Mouse (Mus musculus): ENCODE measurements at regions not wholly inside any gene's neighbourhood (a gene's known extent, or its start where the extent isn't known, plus 50 kb on each side); places are given as distances from the start of the nearest gene placed in this dataset.
A peak's percentile ranks its signal among the peaks of the same experiment; 100 is the strongest.

DNA sequence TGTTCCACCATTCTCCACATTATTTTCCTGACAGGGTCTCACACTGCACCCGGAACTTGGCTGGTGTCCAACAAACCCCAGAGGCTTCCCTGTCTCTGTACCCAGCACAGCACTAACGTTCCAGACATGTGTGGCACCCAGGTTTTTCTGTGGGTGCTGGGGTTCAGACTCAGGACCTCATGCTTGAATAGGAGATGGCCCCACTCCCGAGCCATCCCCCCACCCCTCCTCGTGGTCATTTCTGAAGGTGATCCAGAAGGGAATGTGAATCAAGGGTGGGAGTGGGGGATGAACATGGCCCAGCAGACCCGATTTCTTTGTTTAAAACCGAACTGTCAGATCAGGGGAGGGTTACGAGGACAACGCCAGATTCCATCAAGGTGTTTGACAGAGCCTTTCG is 245.6 kb downstream of the Tbc1d1 start:
- Histone ChIP-seq H3K27me3 (no peaks in the 10 kb centered on the region), H3K4me3 (replicated peaks) (no peak overlapping the region), H3K36me3 (no peaks in the 10 kb centered on the region), H3K9me3 (replicated peaks) (0 out of 2 replicates have a peak, but pooled peaks cover 6% of the 10 kb centered on the region), H3K4me2 (no peak overlapping the region), H3K4me1 (no peaks in the 10 kb centered on the region), H3K27ac (no peak overlapping the region), H3K9ac (no peak overlapping the region)
- WGBS, result 83% methylated on average over 9 of the region's 9 CpGs
- 0 out of 2 replicates have a peak, but pooled peaks have one; percentile 6 for ATAC-seq (replicated peaks; ENCODE audit: low FRiP score)

DNA sequence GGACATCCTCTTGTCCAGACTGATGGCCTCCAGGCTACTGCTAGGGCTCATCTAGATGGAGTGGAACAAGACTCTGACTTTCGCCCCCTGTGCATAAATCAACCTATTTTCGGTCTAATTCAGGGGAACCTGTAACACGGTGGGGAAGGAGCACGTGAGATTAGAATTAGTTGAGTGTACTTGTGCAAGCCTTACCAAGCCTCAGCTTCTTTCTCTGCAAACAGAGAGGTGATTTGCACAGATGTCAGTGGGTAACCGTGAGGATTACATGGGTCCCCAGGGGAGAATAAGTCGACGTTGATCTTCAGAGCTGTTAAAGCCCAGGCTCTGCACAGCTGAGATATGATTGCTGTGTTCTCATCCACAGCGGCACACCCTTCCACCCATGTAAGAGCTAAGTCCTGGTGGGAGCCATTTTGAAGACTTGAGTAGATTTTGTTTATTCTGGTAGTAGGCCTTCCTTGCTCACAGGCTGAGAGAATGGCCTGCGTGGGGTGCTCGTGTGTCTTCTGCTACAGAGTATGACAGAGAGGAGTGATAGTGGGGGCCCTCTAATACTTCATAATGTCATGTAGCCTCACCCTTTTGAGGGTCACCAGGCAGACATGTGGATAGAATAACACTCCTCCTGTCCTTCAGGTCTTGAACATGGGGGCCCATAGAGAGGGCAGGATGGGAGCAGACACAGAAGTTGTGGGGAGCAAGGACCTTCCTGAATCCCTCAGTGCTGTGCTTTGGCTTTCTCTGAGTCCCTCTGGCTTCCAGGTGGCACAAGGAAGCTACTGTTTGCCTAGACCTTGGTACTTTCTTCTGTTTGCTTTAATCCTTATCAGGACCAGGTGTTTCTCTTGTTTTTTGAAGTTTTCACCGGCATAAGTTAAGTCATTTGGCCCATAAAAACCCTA is 247.2 kb downstream of the Tbc1d1 start:
- H3K27ac ChIP-seq, result no peak overlapping the region
- peaks cover 6% of the 10 kb centered on the region; the same call in 1 of the 2 replicates for H3K9me3 ChIP-seq (replicated peaks)
- no peak overlapping the region for H3K9ac ChIP-seq
- no peak for ATAC-seq (replicated peaks; ENCODE audit: low FRiP score)
- no peaks in the 10 kb centered on the region for H3K27me3 ChIP-seq
- H3K36me3 ChIP-seq, result no peaks in the 10 kb centered on the region
- 72% methylated on average over 11 of the region's 11 CpGs for WGBS
- H3K4me1 ChIP-seq, result no peaks in the 10 kb centered on the region
- no peak overlapping the region for H3K4me2 ChIP-seq
- no peak overlapping the region for H3K4me3 ChIP-seq (replicated peaks)

DNA sequence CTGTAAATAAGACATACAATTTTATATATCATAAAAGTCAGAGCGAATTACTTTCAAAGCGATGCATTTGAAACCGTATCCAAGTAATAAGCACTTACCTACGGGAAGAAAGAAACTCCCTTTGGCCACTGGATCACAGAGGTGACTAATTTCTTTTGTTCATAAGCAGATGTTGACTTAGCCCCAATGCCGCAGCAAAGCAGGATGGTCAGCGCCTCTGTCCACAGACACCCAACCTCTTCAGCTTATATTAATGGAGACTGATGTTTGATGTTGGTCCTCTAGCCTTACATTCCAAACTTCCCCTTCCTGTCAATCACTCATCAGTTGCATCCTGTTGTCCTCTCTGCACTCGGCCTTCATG is 247.9 kb downstream of the Tbc1d1 start:
- WGBS, result 77% methylated on average over 7 of the region's 7 CpGs
- ATAC-seq (replicated peaks; ENCODE audit: low FRiP score), result no peak
- Histone ChIP-seq H3K4me1 (no peaks in the 10 kb centered on the region), H3K27me3 (no peaks in the 10 kb centered on the region), H3K36me3 (no peaks in the 10 kb centered on the region), H3K9me3 (replicated peaks) (peaks cover 6% of the 10 kb centered on the region; the same call in 1 of the 2 replicates), H3K9ac (no peak overlapping the region), H3K27ac (no peak overlapping the region), H3K4me3 (replicated peaks) (no peak overlapping the region), H3K4me2 (no peak overlapping the region)

DNA sequence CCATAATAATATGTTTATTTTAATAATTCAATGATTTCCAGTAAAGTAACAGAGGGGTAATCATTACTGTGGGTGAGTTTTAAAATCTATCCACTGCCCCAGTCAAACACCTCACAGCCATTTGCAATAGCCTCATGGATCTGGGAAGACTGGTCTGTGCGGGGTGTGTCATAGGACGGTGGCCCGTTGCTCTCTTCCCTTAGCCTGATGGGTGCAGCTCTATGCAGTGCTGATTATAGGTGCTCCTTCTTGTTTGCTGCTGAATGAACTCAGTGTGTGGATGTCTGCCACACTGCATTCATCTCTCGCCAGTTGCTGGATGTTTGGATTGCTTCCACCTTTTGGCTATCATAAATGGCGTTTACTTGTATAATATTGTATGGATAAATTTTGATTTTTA is 248.4 kb downstream of the Tbc1d1 start:
- no peaks in the 10 kb centered on the region for H3K36me3 ChIP-seq
- no peaks in the 10 kb centered on the region for H3K27me3 ChIP-seq
- H3K27ac ChIP-seq, result no peak overlapping the region
- no peak overlapping the region for H3K4me2 ChIP-seq
- H3K9ac ChIP-seq, result no peak overlapping the region
- 93% methylated on average over 5 of the region's 5 CpGs for WGBS
- H3K4me3 ChIP-seq (replicated peaks), result no peak overlapping the region
- no peaks in the 10 kb centered on the region for H3K4me1 ChIP-seq
- ATAC-seq (replicated peaks; ENCODE audit: low FRiP score), result no peak
- H3K9me3 ChIP-seq (replicated peaks), result peaks cover 6% of the 10 kb centered on the region; the same call in 1 of the 2 replicates

DNA sequence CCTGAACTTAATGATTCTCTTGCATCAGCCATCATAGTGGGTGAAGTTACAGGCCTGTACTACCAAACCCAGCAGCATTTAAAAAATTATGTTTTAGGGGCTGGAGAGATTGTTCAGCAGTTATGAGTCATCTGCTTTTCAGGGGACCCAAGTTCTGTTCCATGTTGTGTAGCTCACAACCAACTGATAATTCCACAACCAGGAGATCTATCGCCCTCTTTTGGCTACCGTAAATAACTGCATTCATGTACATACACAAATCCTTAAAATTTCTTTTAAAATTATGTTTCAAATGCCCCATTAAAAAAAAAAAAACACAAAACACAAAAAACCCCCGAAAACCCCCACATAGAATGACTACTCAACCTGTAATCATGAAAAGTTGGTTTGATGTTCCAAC is 252.8 kb downstream of the Tbc1d1 start:
- ATAC-seq (replicated peaks; ENCODE audit: low FRiP score), result no peak

DNA sequence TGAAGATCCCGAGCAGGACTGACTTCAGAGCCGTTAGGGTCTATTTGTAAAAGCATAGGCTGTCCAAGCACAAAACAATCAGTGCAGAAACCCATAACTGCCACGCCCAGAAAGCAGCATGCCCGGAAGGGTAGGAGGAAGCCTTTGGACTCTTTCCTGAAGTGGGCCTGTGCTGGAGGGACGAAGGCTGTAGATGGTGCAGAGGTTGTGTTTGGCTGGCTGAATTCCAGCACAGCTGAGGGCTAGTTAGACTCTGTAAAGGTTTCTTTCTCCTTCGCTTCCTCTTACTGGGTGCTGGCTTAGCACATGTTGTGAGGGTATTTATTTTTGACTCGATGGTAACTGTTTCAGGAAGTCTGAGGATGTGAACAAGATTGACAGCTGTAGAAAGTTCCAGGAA is 254.5 kb downstream of the Tbc1d1 start:
- 32% methylated on average over 7 of the region's 7 CpGs for WGBS
- no peak overlapping the region for H3K4me3 ChIP-seq (replicated peaks)
- no peaks in the 10 kb centered on the region for H3K36me3 ChIP-seq
- no peaks in the 10 kb centered on the region for H3K27me3 ChIP-seq
- H3K4me2 ChIP-seq, result no peak overlapping the region
- peaks cover 14% of the 10 kb centered on the region for H3K4me1 ChIP-seq
- 0 out of 2 replicates have a peak overlapping the region, but pooled peaks have one; percentile 29 for H3K27ac ChIP-seq
- H3K9ac ChIP-seq, result no peak overlapping the region
- peaks cover 6% of the 10 kb centered on the region; the same call in 1 of the 2 replicates for H3K9me3 ChIP-seq (replicated peaks)
- ATAC-seq (replicated peaks; ENCODE audit: low FRiP score), result peak; percentile 60; the same call in 1 of the 2 replicates

More for the DNA sequence above, 252.8 kb downstream of the Tbc1d1 start:
- Histone ChIP-seq H3K4me1 (peaks cover 9% of the 10 kb centered on the region), H3K36me3 (no peaks in the 10 kb centered on the region), H3K9me3 (replicated peaks) (peaks cover 6% of the 10 kb centered on the region; the same call in 1 of the 2 replicates), H3K4me2 (no peak overlapping the region), H3K4me3 (replicated peaks) (no peak overlapping the region), H3K27ac (no peak overlapping the region), H3K9ac (no peak overlapping the region), H3K27me3 (no peaks in the 10 kb centered on the region)
- WGBS, result 85% methylated on average over 3 of the region's 3 CpGs

DNA sequence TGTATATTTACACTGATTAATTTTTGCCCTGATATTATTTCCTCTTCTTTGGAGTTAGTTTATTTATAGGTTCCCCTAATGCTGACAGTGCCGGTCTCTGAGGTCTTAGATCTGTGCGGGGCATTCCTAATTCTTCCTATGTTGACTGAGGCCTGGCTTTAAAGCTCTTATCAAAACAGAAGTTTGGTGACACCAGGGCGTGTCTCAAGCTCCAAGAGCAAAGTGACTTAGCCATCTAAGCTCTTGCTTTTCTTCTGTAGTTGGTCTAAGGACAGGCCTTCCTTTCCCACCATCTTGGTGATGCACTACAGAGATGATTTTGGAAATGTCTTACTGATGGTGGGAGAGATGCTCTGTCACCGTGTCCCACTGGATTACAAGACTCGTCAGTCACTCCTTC is 258.4 kb downstream of the Tbc1d1 start:
- WGBS, result 72% methylated on average over 5 of the region's 5 CpGs
- H3K36me3 ChIP-seq, result no peaks in the 10 kb centered on the region
- H3K27ac ChIP-seq, result no peak overlapping the region
- no peak overlapping the region for H3K9ac ChIP-seq
- H3K4me3 ChIP-seq (replicated peaks), result no peak overlapping the region
- H3K27me3 ChIP-seq, result no peaks in the 10 kb centered on the region
- H3K4me2 ChIP-seq, result no peak overlapping the region
- H3K4me1 ChIP-seq, result peaks cover 14% of the 10 kb centered on the region
- no peaks in the 10 kb centered on the region for H3K9me3 ChIP-seq (replicated peaks)
- ATAC-seq (replicated peaks; ENCODE audit: low FRiP score), result no peak

DNA sequence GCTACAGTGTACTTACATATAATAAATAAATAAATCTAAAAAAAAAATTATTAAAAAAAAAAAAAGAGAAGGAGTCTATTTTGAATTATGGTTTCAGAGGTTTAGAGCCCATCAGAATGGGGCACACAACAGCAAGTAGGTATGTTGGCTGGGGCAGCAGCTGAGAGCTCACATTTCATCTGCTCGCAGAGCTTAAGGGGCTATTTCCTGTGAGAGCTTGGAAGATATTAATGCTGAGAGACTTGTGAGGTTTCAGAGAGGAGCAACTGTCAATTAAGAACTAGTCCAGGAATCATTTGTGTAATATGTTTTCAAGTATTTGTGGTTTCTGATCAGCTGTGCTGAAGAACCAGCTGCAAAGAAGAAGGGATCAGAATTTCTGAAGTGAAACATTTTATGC is 263.3 kb downstream of the Tbc1d1 start:
- 0 out of 2 replicates have a peak, but pooled peaks have one; percentile 42 for ATAC-seq (replicated peaks; ENCODE audit: low FRiP score)
- Histone ChIP-seq H3K4me1 (peaks cover 26% of the 10 kb centered on the region), H3K9ac (no peak overlapping the region), H3K27me3 (0 out of 2 replicates have a peak, but pooled peaks cover 4% of the 10 kb centered on the region), H3K27ac (no peak overlapping the region), H3K4me3 (replicated peaks) (no peak overlapping the region), H3K9me3 (replicated peaks) (0 out of 2 replicates have a peak, but pooled peaks cover 3% of the 10 kb centered on the region), H3K4me2 (no peak overlapping the region), H3K36me3 (no peaks in the 10 kb centered on the region)
- 52% methylated on average over 1 of the region's 1 CpGs for WGBS

DNA sequence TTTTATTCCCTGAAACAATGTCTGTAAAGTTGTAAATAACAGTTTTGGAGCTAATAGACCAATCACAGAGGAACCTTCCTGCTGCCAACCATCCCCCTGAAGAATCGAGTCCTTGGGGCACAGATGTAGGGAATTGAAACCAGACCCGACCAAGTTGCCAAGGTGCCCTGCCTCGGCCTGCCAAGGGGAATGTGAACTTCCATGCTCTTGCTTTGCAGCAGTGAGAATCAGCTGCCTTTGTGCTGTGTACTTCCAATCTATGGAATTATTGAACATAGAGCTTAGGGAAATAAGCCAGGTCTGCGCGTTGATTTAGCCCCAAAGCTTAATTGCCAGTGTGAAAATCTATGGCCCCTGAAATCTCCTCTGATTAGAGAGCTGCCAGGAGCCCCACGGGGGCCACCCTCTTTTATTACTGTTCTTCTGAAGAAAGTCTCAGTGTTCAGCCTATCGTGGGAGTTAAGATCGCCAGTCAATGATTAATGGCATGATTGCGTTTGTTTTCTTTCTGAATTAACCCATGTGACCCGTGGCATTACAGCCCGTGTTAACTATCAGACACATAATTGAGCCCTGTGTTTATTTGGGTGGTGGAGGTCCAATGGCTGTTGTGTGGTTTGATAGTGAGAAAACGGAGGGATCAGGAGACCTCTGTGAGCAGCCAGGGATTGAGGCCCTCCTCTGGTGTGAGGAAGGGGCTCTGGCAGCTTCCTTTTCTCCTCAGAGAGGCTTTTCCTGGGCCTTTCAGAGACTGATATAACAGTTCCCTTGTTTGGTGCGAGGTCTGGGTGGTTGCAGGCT is 266.9 kb downstream of the Tbc1d1 start:
- no peak overlapping the region for H3K9ac ChIP-seq
- ATAC-seq (replicated peaks; ENCODE audit: low FRiP score), result peak; percentile 84
- no peak overlapping the region for H3K4me3 ChIP-seq (replicated peaks)
- 0 out of 2 replicates have a peak, but pooled peaks cover 5% of the 10 kb centered on the region for H3K27me3 ChIP-seq
- peaks cover 23% of the 10 kb centered on the region for H3K4me1 ChIP-seq
- WGBS, result 5% methylated on average over 13 of the region's 13 CpGs
- H3K36me3 ChIP-seq, result no peaks in the 10 kb centered on the region
- peak overlapping the region; percentile 80 for H3K27ac ChIP-seq
- H3K4me2 ChIP-seq, result peak overlapping the region; percentile 26; the same call in 1 of the 2 replicates
- H3K9me3 ChIP-seq (replicated peaks), result 0 out of 2 replicates have a peak, but pooled peaks cover 3% of the 10 kb centered on the region

DNA sequence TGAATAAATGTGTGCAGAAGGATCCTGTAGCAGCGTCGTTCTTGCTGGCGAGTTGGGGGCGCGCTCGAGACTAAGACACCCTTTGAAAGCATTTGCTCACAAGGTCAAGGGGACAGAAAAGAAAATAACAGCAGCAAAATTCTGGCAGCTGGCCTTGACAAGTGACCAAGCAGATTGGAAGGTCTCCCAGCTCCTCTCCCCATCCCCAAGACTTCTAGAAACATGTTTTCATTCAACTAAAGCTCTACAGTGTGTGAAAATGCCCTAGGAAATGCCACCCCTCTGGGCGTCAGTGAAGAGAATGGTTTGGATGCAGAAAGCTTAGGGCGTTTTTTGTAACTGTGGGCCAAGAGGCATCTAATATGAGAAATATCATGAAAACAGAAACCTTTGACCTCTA is 272.7 kb downstream of the Tbc1d1 start:
- H3K9ac ChIP-seq, result no peak overlapping the region
- 67% methylated on average over 8 of the region's 8 CpGs for WGBS
- H3K4me2 ChIP-seq, result no peak overlapping the region
- no peak overlapping the region for H3K4me3 ChIP-seq (replicated peaks)
- H3K27ac ChIP-seq, result no peak overlapping the region
- H3K36me3 ChIP-seq, result no peaks in the 10 kb centered on the region
- H3K4me1 ChIP-seq, result peaks cover 18% of the 10 kb centered on the region; the same call in 1 of the 2 replicates
- ATAC-seq (replicated peaks; ENCODE audit: low FRiP score), result no peak
- no peaks in the 10 kb centered on the region for H3K9me3 ChIP-seq (replicated peaks)
- H3K27me3 ChIP-seq, result 0 out of 2 replicates have a peak, but pooled peaks cover 5% of the 10 kb centered on the region

DNA sequence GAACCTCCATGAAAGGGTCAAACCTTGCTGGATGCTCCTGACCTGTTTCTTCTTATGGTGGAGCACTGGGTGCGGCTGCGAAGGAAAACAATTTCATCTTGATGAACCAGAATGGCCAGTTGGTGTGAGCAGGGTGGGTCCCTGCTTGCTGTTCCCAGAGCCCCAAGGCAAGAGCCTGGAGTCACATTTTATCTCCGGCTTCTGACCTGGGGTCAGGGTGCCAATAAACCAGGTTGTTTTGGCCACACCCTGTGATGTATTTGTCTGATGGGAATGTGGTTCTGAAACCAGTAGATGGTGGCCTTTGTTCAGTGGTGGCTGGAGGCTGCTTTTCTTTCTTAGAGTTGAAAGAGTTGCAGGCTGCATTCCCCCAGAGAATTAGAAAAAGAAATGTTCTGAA is 274.4 kb downstream of the Tbc1d1 start:
- no peak for ATAC-seq (replicated peaks; ENCODE audit: low FRiP score)
- Histone ChIP-seq H3K4me2 (no peak overlapping the region), H3K36me3 (no peaks in the 10 kb centered on the region), H3K27me3 (no peaks in the 10 kb centered on the region), H3K9me3 (replicated peaks) (no peaks in the 10 kb centered on the region), H3K27ac (no peak overlapping the region), H3K9ac (no peak overlapping the region), H3K4me3 (replicated peaks) (no peak overlapping the region), H3K4me1 (0 out of 2 replicates have a peak, but pooled peaks cover 12% of the 10 kb centered on the region)
- WGBS, result 73% methylated on average over 3 of the region's 3 CpGs

DNA sequence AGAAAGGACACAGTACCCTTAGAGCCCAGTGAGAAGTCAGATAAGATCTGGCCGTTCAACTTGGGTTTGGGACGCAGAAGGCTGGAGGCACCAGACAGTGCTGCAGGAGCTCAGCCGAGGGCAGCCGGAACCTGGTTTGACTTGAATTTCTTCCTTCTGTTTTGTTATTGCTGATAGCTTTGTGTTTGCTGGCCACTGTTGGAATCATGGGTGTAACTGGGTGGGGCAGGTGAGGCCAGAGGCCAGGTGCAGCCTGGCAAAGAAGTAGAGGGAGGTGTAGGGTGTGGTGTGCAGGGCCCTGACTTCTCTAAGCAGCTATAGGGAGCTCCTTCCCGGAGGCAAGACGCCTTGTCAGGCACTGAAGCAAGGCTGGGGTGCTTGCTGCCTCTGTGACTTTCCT is 275.5 kb downstream of the Tbc1d1 start:
- no peaks in the 10 kb centered on the region for H3K27me3 ChIP-seq
- H3K36me3 ChIP-seq, result no peaks in the 10 kb centered on the region
- 72% methylated on average over 6 of the region's 6 CpGs for WGBS
- 0 out of 2 replicates have a peak overlapping the region, but pooled peaks have one; percentile 43 for H3K27ac ChIP-seq
- no peak overlapping the region for H3K4me2 ChIP-seq
- ATAC-seq (replicated peaks; ENCODE audit: low FRiP score), result no peak
- H3K9me3 ChIP-seq (replicated peaks), result no peaks in the 10 kb centered on the region
- H3K9ac ChIP-seq, result no peak overlapping the region
- no peak overlapping the region for H3K4me3 ChIP-seq (replicated peaks)
- H3K4me1 ChIP-seq, result peaks cover 23% of the 10 kb centered on the region
